Mouse (Mus musculus) hindbrain, postnatal 0 days (tissue): Measurements from ENCODE around the gene Zfp106. TPM values are rescaled to one million over a fixed set of nuclear protein-coding genes. Genes with fewer than 3 reads are reported as not detected.
"Not testable (repeated sequence)": the region's sequence is repeated elsewhere in the genome, so short reads cannot be mapped to it uniquely, and the experiment has no call there.

ENCODE experiments used
- ATAC-seq: fragments of 200-750 bp; cut with Nextera tagmentation; 2 replicates; pipeline ENCODE4 v1.8.0; 2017; ENCODE audit warnings: mild to moderate bottlenecking, moderate TSS enrichment, moderate library complexity
- DNase-seq: peaks from one replicate; pipeline ENCODE4 v3.0.0-alpha.2; 2015; ENCODE audit warnings: low spot score
- H3K27ac ChIP-seq: fragments of 300-500 bp; sonication (generic); 2 replicates; pipeline ENCODE4 v1.5.1; 2014; ENCODE audit warnings: mild to moderate bottlenecking
- H3K27me3 ChIP-seq: fragments of 300-500 bp; sonication (generic); 2 replicates; pipeline ENCODE4 v1.6.1; 2014; ENCODE audit warnings: low read length, mixed read lengths; ENCODE audit not compliant: insufficient read depth
- H3K36me3 ChIP-seq: fragments of 300-500 bp; sonication (generic); 2 replicates; pipeline ENCODE4 v1.6.1; 2014; ENCODE audit warnings: low read length, mixed read lengths; ENCODE audit not compliant: insufficient read depth
- H3K4me1 ChIP-seq: fragments of 300-500 bp; sonication (generic); 2 replicates; pipeline ENCODE4 v1.6.1; 2014; ENCODE audit warnings: antibody characterized with exemption, low read length, mixed read lengths; ENCODE audit not compliant: insufficient read depth
- H3K4me2 ChIP-seq: fragments of 300-500 bp; sonication (generic); 2 replicates; pipeline ENCODE4 v1.6.1; 2014; ENCODE audit warnings: low read depth, mild to moderate bottlenecking, low read length, moderate library complexity, mixed read lengths
- H3K4me3 ChIP-seq: fragments of 300-500 bp; sonication (generic); 2 replicates; pipeline ENCODE4 v1.5.1; 2014; ENCODE audit warnings: low read length
- H3K9ac ChIP-seq: fragments of 300-500 bp; sonication (generic); replicated peaks from 2 replicates; pipeline ENCODE4 v1.6.1; 2014; ENCODE audit warnings: mild to moderate bottlenecking, low read length, moderate library complexity, mixed read lengths
- H3K9me3 ChIP-seq: fragments of 300-500 bp; sonication (generic); 2 replicates; pipeline ENCODE4 v1.6.1; 2016; ENCODE audit warnings: low read length, mixed read lengths
- CTCF ChIP-seq: IDR thresholded peaks from 2 replicates; pipeline ENCODE4 v1.5.1; 2016; ENCODE audit warnings: antibody characterized with exemption, control low read depth, low read depth
- WGBS: fragments of 180-500 bp; shearing (Covaris S2); extraction: QIAGEN DNeasy Blood & Tissue Kit; methylation state at CpG from one replicate; pipeline ENCODE4 v1.1.7; 2014; 5-methylcytosine and 5-hydroxymethylcytosine counted together
- polyA plus RNA-seq: library from polyadenylated mRNA; unstranded; fragments of >200 nt; fragmentation: Nextera tagmentation; extraction: Ambion mirVana; gene quantifications from 2 replicates; pipeline ENCODE4 v1.2.1, GENCODE M21; 2015
- total RNA-seq: library from RNA; depleted of rRNA; stranded (reverse); fragments of >200 nt; gene quantifications from 2 replicates; pipeline ENCODE4 v1.2.3, GENCODE M21; 2014

Gene Zfp106
- total and polyA plus RNA-seq, 2 experiments from 2014 or later, result 41.6 to 58.9 TPM

GRCm38 (mm10) chr2:120589759-120590158 is 26.1 kb upstream of the Zfp106 start:
- H3K4me2 ChIP-seq, result no peak overlapping the region
- H3K9me3 ChIP-seq, result no peaks in the 10 kb centered on the region
- H3K36me3 ChIP-seq, result peaks cover 10% of the 10 kb centered on the region
- no peak overlapping the region for H3K9ac ChIP-seq
- H3K4me3 ChIP-seq, result no peak overlapping the region
- H3K27me3 ChIP-seq, result no peaks in the 10 kb centered on the region
- no peak overlapping the region for H3K27ac ChIP-seq
- ATAC-seq, result no peak
- WGBS, result 83% methylated on average over 5 of the region's 5 CpGs
- no peak for DNase-seq
- no peak for TF ChIP-seq CTCF
- H3K4me1 ChIP-seq, result no peaks in the 10 kb centered on the region

GRCm38 (mm10) chr2:120578286-120578685 is 14.6 kb upstream of the Zfp106 start:
- Histone ChIP-seq H3K4me3 (no peak overlapping the region), H3K27me3 (no peaks in the 10 kb centered on the region), H3K4me2 (no peak overlapping the region), H3K4me1 (no peaks in the 10 kb centered on the region), H3K36me3 (no peaks in the 10 kb centered on the region), H3K9ac (no peak overlapping the region), H3K9me3 (no peaks in the 10 kb centered on the region), H3K27ac (no peak overlapping the region)
- ATAC-seq, result no peak
- 84% methylated on average over 5 of the region's 5 CpGs for WGBS
- no peak for DNase-seq
- no peak for TF ChIP-seq CTCF

GRCm38 (mm10) chr2:120577799-120578198 is 14.2 kb upstream of the Zfp106 start:
- Histone ChIP-seq H3K27ac (no peak overlapping the region), H3K4me1 (no peaks in the 10 kb centered on the region), H3K27me3 (no peaks in the 10 kb centered on the region), H3K4me3 (no peak overlapping the region), H3K4me2 (no peak overlapping the region), H3K9ac (no peak overlapping the region), H3K9me3 (no peaks in the 10 kb centered on the region), H3K36me3 (no peaks in the 10 kb centered on the region)
- DNase-seq, result no peak
- no peak for ATAC-seq
- 75% methylated on average over 4 of the region's 4 CpGs for WGBS
- no peak for TF ChIP-seq CTCF

GRCm38 (mm10) chr2:120575978-120576377 is 12.3 kb upstream of the Zfp106 start:
- no peak for ATAC-seq
- no peak overlapping the region for H3K27ac ChIP-seq
- no peaks in the 10 kb centered on the region for H3K4me1 ChIP-seq
- TF ChIP-seq CTCF, result no peak
- WGBS, result 91% methylated on average over 2 of the region's 2 CpGs
- no peak overlapping the region for H3K4me2 ChIP-seq
- H3K27me3 ChIP-seq, result no peaks in the 10 kb centered on the region
- H3K9ac ChIP-seq, result no peak overlapping the region
- H3K36me3 ChIP-seq, result no peaks in the 10 kb centered on the region
- H3K4me3 ChIP-seq, result no peak overlapping the region
- no peak for DNase-seq
- H3K9me3 ChIP-seq, result no peaks in the 10 kb centered on the region

- Histone ChIP-seq H3K27ac (no peak overlapping the region), H3K4me2 (no peak overlapping the region), H3K4me3 (no peak overlapping the region), H3K4me1 (no peaks in the 10 kb centered on the region), H3K9me3 (no peaks in the 10 kb centered on the region), H3K9ac (no peak overlapping the region), H3K36me3 (no peaks in the 10 kb centered on the region), H3K27me3 (no peaks in the 10 kb centered on the region)
- ATAC-seq (no peak), DNase-seq (no peak)
- WGBS, result 93% methylated on average over 3 of the region's 3 CpGs
- no peak for TF ChIP-seq CTCF
Measured at GRCm38 (mm10) chr2:120575121-120575520, 11.5 kb upstream of the Zfp106 start.

GRCm38 (mm10) chr2:120572161-120572560 is 8.5 kb upstream of the Zfp106 start:
- not testable (repeated sequence) for H3K27ac ChIP-seq, H3K4me2 ChIP-seq, ATAC-seq, H3K9me3 ChIP-seq, H3K9ac ChIP-seq, H3K4me1 ChIP-seq, H3K4me3 ChIP-seq, H3K27me3 ChIP-seq, H3K36me3 ChIP-seq, DNase-seq
- 96% methylated on average over 3 of the region's 3 CpGs for WGBS

- no peak overlapping the region for H3K27ac ChIP-seq
- TF ChIP-seq CTCF, result no peak
- H3K9me3 ChIP-seq, result no peaks in the 10 kb centered on the region
- WGBS, result 94% methylated on average over 3 of the region's 3 CpGs
- no peak overlapping the region for H3K4me2 ChIP-seq
- H3K9ac ChIP-seq, result no peak overlapping the region
- no peak for ATAC-seq
- peaks cover 10% of the 10 kb centered on the region for H3K4me1 ChIP-seq
- H3K36me3 ChIP-seq, result no peaks in the 10 kb centered on the region
- no peak overlapping the region for H3K4me3 ChIP-seq
- H3K27me3 ChIP-seq, result no peaks in the 10 kb centered on the region
- DNase-seq, result no peak
Measured at GRCm38 (mm10) chr2:120571081-120571480, 7.4 kb upstream of the Zfp106 start.
